Mouse (Mus musculus) bone marrow, adult 2 months (tissue): Measurements from ENCODE around the gene C530008M17Rik.

Experiments
- CTCF ChIP-seq: fragments of 200-500 bp; IDR thresholded peaks from 2 replicates; pipeline ENCODE4 v1.5.1; 2011; ENCODE audit warnings: low read length, control low read depth; ENCODE audit not compliant: control insufficient read depth, insufficient read depth
- POLR2A ChIP-seq: fragments of 200-500 bp; IDR thresholded peaks from 2 replicates; pipeline ENCODE4 v1.6.1; 2011; ENCODE audit warnings: low read depth, mild to moderate bottlenecking, control low read depth, low read length, borderline replicate concordance; ENCODE audit not compliant: control insufficient read depth

DNA sequence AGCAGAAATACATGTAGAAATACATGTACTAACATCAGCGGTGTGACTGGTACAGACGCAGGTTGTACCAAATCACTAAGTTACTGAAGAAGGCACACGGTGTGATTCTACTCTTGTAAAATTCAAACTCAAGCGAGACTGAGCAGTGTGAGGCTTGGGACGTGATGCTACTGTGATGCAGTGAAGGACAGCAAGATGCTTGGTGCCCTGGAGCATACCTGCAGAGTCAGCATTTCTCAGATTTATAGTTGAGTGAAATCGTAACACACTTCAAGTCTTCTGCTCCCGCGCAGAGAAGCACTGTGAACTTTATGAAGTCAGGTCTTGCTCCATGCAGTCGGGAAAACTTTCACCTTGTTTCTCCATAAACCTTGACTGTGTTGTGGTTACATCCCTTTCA is 32.6 kb upstream of the C530008M17Rik start:
- TF ChIP-seq CTCF (no peak), POLR2A (no peak)
